Mouse (Mus musculus) cerebellum, adult 8-10 months (tissue): ENCODE measurements around the gene Naa38.

Experiments used
- DNase-seq: peaks from one replicate; pipeline ENCODE4 v3.0.0; 2022

Gene Naa38

GRCm38 (mm10) chr11:69415327-69415667, 20.0 kb downstream of the Naa38 start:
- peak; percentile 69 for DNase-seq

DNA sequence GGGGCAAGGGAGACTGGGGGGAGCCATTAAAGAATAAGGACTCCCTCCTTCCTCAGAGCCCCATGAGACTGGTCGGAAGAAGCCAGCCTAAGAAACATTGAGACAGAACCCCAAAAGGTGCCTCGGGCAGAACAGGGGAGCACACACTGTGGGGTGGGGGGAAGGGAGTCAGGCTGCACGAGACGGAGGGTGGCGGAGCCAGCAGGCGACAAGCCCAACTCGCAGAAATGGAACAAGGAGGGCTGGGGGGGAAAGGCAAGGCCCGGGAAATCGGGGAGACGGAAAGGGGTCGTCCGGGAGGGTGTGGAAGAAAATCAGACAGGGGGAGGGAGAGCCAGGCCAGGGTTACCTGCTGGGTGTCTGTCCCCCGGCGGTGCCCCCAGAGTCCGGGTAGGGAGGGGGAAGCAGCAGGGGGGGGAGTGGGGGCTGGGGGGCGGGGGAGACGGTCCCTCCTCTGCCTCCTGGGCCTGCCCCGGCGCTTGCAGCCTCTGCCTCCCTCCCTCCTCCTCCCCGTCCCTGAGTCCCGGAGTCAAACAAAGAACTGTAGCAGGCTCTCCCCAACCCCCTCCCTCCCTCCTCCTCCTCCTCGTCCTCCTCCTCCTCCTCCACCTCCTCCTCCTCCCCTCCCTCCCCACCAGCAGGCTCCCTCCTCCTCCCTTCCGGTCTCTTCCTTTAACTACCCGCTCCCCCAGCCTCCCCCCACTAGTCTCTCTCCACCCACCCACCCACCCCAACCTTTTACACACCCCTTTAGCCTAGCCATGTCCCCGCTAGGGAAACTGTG, 20.6 kb downstream of the Naa38 start:
- DNase-seq: peak; percentile 60

DNA sequence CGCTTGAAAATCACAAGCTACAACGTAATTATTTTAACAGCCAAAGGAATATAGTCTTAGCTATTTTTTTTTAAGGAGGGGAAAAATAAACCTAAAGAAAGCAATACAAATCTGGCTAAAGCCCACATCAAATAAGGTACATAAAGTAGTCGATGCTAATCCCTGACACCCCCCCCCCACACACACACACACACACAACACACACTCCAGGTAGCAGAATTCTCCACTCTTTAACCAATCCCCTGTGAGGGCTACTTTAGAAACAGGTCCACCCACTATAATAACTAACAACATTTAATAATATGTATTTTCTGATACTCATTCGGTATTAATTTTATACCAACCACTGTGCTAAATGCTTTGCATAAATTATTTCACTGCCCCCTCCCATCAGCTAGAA, 21.2 kb downstream of the Naa38 start:
- DNase-seq: no peak

DNA sequence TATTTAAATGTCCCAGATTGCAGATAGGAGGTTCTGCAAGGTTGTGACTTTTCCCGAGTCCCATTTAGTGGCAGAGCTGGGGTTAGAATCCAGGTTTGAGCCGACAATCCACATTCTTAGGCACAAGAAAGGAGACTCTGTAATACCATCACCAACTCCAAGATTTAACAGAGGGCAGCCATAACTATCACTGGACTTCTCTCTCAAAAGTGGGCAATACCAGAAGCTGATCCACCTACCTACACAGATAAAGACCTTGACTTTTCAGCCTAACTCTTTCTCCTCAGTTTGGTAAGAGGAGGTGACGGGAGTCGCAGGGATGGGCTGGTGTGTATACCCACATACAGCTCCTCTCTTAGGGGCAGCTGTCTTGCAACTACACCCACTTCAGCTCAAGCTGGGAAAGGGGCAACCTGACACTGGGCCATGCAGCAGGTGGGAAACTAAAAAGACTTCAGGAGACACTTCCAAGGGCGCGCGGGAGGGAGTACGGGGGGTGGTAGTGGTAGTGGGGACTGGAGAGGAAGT, 21.7 kb downstream of the Naa38 start:
- no peak for DNase-seq

- peak; percentile 96 for DNase-seq
These were observed 22.4 kb downstream of the Naa38 start for GRCm38 (mm10) chr11:69417449-69418384.

DNA sequence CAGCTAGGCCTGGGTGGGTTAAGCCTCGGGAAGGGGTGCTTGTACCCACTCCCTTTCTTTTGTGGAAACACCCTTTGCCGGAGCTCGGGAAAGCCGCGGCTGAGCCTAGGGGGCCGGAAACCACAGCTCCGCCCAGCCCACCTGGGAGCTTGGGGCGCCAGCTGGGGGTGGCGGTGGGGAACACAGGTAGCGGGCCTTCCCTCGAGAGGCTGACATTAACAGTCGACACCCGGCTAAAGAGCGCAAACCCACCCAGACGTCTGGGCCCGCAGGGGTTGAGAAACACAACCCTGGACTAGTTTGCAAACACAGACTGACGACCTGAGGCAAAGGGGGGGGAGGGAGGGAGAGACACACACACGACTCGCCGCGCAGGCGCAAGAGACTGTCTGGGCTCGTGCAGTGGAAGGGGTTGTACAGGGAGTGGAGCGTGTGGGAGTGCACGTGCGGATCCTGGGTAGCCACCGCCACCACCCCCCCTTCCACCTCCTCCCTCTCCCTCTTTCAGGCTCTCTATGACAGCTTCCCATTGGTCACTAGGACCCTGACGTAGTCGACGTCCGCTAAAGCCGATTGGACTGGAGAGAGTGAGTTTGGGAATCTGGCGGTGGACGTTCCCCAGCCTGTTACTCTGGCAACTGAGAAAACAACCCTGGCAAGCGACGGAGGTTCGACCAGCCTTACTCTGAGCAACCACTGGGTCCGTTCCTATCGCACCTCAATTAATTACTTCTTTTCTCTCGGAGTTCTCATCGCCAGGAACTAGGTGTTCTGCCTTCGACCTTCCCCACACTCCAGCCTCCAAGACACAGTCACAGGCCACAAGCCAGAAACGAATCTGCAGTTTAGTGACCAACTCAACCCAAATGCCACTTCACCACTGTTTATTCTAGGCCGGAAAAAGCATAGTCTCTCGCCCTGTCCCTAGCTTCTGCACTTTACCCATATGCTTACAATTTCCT, 23.5 kb downstream of the Naa38 start:
- DNase-seq: peak; percentile 87

DNA sequence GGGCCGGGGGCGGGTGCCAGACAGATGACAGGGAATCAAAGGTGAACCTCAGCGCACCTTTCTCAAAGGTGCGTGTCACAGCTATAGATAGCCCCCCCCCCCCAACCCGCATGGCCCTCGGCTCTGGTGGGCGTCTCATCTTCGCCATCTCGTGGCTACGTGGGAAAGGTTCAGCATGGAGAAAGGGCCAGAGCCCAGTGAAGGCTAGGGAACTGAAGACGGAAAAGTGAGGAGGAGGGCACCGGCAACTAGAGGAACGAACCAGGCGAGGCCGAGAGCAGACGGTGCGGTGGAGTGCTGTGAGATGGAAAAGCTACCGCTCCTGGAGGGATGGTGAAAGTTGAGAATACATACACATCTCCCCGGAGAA, 24.1 kb downstream of the Naa38 start:
- no peak for DNase-seq

DNA sequence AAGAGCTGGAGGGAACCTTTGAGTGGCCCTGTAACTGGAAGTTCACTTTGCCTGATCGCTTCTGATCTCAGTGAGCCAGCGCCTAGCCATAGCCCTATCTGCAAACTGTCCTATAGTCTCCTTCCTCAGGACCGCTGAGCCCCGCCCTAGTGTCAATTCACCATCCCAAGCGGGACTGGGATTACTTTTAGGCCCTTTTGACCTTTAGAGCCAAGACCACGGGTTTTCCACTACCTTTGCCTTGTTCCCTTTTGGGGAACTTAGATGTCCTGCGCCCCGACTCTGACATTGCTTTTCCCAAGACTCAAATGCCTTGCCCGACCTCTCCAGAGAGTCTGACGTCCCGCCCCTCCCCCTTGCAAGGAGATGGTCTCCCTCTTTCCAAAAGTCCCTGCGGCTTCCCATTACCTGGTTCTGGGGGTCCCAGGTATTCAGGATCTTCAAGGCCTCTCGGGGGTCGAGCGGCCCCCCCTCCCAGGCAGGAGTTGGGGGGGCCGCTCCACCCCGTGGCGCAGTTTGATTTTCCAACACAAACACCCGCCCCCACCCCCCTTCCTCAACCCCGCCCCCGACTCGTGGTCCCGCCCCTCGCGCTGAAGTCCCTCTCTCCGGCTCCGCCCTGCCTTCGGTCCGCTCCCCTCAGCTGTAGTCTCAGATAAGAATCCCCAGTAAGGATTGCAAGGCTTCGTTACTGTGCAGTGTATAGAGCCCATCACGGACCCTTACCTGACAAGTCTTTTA, 24.7 kb downstream of the Naa38 start:
- no peak for DNase-seq

- DNase-seq: no peak
These were observed 25.3 kb downstream of the Naa38 start for GRCm38 (mm10) chr11:69420554-69421000.

GRCm38 (mm10) chr11:69421131-69421977, 26.1 kb downstream of the Naa38 start:
- no peak for DNase-seq

GRCm38 (mm10) chr11:69422842-69423241, 27.6 kb downstream of the Naa38 start:
- DNase-seq: no peak

DNA sequence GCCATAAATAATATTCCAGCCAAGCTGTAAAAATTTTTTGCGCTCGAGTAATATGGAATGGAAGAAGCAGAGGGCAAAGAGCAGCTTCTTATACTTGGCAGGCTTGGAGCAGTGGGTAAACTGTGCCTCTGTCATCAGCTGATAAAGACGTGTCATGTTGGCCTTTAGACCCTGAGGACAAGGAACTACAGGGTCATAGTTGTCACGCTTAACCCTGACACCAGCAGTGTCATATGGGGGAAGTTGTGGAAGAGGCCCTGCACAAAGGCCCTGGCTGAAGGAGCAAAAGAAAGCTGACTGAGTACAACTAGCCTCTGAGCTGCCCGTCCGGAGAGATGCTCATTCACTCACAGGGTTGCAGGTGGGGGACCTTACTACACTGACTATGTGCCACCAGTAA, 28.6 kb downstream of the Naa38 start:
- DNase-seq: no peak

DNA sequence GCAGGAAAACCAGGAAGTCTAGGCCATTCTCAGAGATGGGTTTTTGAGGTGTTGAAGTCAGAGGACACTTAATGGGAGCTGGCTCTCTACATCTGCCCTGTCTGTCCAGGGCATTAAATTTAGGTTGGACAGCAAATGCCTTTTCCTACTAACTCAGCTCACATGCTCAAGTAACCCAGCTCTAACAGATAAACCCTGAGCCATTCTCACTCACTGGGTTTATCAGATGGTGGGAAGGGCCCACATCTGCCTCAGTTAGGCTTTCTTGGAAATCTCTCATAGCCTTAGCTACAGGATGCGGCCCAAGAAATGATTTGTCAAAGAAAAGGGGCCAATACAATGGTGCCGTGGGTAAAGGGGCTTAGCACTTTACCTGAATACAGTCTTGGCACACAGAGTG, 31.0 kb downstream of the Naa38 start:
- no peak for DNase-seq

DNA sequence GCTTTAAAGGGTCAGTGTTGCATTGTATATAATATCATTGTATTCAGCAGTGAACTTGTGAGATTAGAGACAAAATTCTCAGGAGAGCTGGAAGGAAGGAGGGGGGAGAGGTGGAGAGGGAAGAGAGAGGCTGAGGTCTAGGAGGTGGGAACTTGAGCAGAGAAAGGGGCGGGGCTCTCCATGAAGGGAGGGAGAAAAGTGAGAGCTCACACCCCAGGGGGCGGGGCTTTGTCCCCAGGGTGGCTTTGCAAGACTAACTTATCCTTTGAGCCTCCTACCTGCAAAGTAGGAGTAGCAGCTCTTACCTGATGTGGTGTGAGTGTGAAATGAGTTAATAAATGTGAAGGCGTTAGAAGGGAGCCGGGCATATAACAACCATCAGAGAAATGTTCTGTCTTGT, 33.5 kb downstream of the Naa38 start:
- no peak for DNase-seq

- DNase-seq: no peak
These were observed 34.0 kb downstream of the Naa38 start for GRCm38 (mm10) chr11:69429313-69429712.

DNA sequence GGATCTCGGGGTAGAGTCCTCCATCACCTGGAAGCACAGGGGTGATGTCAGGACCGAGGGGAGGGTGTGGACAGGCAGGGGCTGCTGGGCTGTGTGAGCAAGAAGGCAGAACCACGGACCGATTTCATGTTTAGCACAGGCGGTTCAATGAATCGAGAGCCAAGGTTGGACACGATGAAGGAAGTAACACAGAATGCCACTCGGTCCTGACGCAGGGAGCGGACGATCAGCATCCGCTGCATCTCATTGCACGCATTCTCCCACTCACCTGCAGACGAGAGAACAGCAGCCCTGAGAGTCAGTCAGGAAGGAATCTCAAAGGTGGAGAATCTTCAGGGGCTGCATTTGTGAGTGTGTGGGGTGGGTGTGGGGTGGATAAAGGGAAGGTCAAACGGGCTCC, 35.3 kb downstream of the Naa38 start:
- DNase-seq: no peak

DNA sequence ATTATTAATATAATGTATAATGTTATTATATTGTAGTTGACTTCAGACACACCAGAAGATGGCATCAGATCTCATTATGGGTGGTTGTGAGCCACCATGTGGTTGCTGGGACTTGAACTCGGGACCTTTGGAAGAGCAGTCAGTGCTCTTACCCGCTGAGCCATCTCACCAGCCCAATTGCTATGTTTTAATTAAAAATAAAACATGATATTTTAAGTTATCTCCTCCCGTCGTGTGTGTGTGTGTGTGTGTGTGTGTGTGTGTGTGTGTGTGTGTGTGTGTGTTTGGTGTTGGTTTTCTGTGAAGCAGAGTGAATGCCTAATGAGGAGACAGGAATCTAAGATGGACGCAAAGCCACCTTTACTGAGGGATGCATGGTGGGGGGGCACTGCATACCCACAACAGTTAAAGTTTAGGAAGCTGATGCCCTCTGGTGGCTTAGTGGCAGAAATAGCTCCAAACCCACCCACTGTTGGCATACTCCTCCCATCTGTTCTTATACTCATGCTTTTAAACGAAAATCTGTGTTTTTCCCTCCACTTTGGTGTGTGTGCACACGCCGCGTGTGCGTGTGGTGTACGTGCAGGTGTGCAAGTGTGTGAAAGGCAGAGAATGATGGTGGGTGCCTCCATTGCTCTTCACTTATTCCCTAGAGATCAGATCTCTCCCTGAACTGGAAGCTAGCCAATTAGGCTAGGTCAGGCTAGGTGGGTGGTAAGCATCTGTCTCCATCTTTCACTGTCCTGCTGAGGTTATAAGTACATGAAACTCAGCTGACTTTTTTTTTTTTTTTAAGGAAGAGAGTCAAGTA, 36.7 kb downstream of the Naa38 start:
- peak; percentile 82 for DNase-seq

GRCm38 (mm10) chr11:69432640-69432982, 37.3 kb downstream of the Naa38 start:
- DNase-seq: no peak

GRCm38 (mm10) chr11:69433189-69433588, 37.9 kb downstream of the Naa38 start:
- no peak for DNase-seq

GRCm38 (mm10) chr11:69437291-69437690, 42.0 kb downstream of the Naa38 start:
- DNase-seq: no peak
